Mouse (Mus musculus) neural tube, embryonic 12.5 days (tissue): ENCODE data around the gene Idh3b. TPM values are rescaled to one million over a fixed set of nuclear protein-coding genes. Genes with fewer than 3 reads are reported as not detected.

Source experiments
- ATAC-seq: fragments of 200-750 bp; cut with Nextera tagmentation; 2 replicates; pipeline ENCODE4 v1.8.0; 2017; ENCODE audit warnings: low read depth, mild to moderate bottlenecking, moderate TSS enrichment, moderate library complexity; ENCODE audit not compliant: low FRiP score
- H3K27ac ChIP-seq: fragments of 300-500 bp; sonication (generic); 2 replicates; pipeline ENCODE4 v1.5.1; 2016
- H3K27me3 ChIP-seq: fragments of 300-500 bp; sonication (generic); replicated peaks from 2 replicates; pipeline ENCODE4 v1.6.1; 2016; ENCODE audit warnings: mild to moderate bottlenecking
- H3K36me3 ChIP-seq: fragments of 300-500 bp; sonication (generic); 2 replicates; pipeline ENCODE4 v1.6.1; 2016; ENCODE audit warnings: mild to moderate bottlenecking
- H3K4me1 ChIP-seq: fragments of 300-500 bp; sonication (generic); 2 replicates; pipeline ENCODE4 v1.6.1; 2016
- H3K4me2 ChIP-seq: fragments of 300-500 bp; sonication (generic); replicated peaks from 2 replicates; pipeline ENCODE4 v1.6.1; 2016; ENCODE audit warnings: mild to moderate bottlenecking
- H3K4me3 ChIP-seq: fragments of 300-500 bp; sonication (generic); 2 replicates; pipeline ENCODE4 v1.5.1; 2016
- H3K9ac ChIP-seq: fragments of 300-500 bp; sonication (generic); 2 replicates; pipeline ENCODE4 v1.6.1; 2016; ENCODE audit warnings: mild to moderate bottlenecking
- H3K9me3 ChIP-seq: fragments of 300-500 bp; sonication (generic); 2 replicates; pipeline ENCODE4 v1.6.1; 2016; ENCODE audit warnings: mild to moderate bottlenecking
- WGBS: fragments of 180-500 bp; shearing (Covaris S2); methylation state at CpG from one replicate; pipeline ENCODE4 v1.1.7; 2016; 5-methylcytosine and 5-hydroxymethylcytosine counted together
- polyA plus RNA-seq: library from polyadenylated mRNA; unstranded; fragments of >200 nt; fragmentation: Nextera tagmentation; extraction: Ambion mirVana; gene quantifications from 2 replicates; pipeline ENCODE4 v1.2.1, GENCODE M21; 2016

Idh3b gene
- polyA plus RNA-seq, 1 experiment from 2014 or later = 133 TPM

- Histone ChIP-seq H3K4me1 (no peaks in the 10 kb centered on the region), H3K27me3 (no peaks in the 10 kb centered on the region), H3K4me3 (no peak overlapping the region), H3K27ac (no peak overlapping the region), H3K4me2 (no peak overlapping the region), H3K9me3 (no peaks in the 10 kb centered on the region), H3K36me3 (no peaks in the 10 kb centered on the region), H3K9ac (no peak overlapping the region)
- 85% methylated on average over 4 of the region's 4 CpGs for WGBS
- no peak for ATAC-seq
These were observed 23.5 kb downstream of the Idh3b start for GRCm38 (mm10) chr2:130260822-130261221.

GRCm38 (mm10) chr2:130256762-130257161 is 27.6 kb downstream of the Idh3b start:
- no peak overlapping the region for H3K4me2 ChIP-seq
- H3K27ac ChIP-seq = no peak overlapping the region
- no peak overlapping the region for H3K4me3 ChIP-seq
- ATAC-seq = no peak
- H3K4me1 ChIP-seq = no peaks in the 10 kb centered on the region
- no peaks in the 10 kb centered on the region for H3K27me3 ChIP-seq
- no peaks in the 10 kb centered on the region for H3K9me3 ChIP-seq
- no peaks in the 10 kb centered on the region for H3K36me3 ChIP-seq
- 83% methylated on average over 4 of the region's 4 CpGs for WGBS
- H3K9ac ChIP-seq = no peak overlapping the region

- Histone ChIP-seq H3K27ac (no peak overlapping the region), H3K4me3 (no peak overlapping the region), H3K4me1 (no peaks in the 10 kb centered on the region), H3K4me2 (no peak overlapping the region), H3K27me3 (no peaks in the 10 kb centered on the region), H3K36me3 (no peaks in the 10 kb centered on the region), H3K9me3 (no peaks in the 10 kb centered on the region), H3K9ac (no peak overlapping the region)
- ATAC-seq = no peak
- WGBS = 75% methylated on average over 7 of the region's 7 CpGs
These were observed 36.1 kb downstream of the Idh3b start for GRCm38 (mm10) chr2:130248226-130248625.

GRCm38 (mm10) chr2:130246912-130247311 is 37.4 kb downstream of the Idh3b start:
- Histone ChIP-seq H3K9me3 (no peaks in the 10 kb centered on the region), H3K27ac (no peak overlapping the region), H3K9ac (no peak overlapping the region), H3K4me3 (no peak overlapping the region), H3K4me2 (no peak overlapping the region), H3K27me3 (no peaks in the 10 kb centered on the region), H3K4me1 (no peaks in the 10 kb centered on the region), H3K36me3 (no peaks in the 10 kb centered on the region)
- WGBS = 54% methylated on average over 9 of the region's 9 CpGs
- no peak for ATAC-seq

Other genes with a start within 250 kb of the Idh3b start
- gene Tgm6, start 172.1 kb downstream of the Idh3b start, polyA plus RNA-seq = not detected in 2 replicates
- 516 and 550 TPM in 2 replicates for gene Snrpb, start 105.1 kb downstream of the Idh3b start, polyA plus RNA-seq
- gene Tmc2, start 89.4 kb downstream of the Idh3b start, polyA plus RNA-seq = not detected in 2 replicates
- 288 and 289 TPM in 2 replicates for gene Nop56, start 10.1 kb downstream of the Idh3b start, polyA plus RNA-seq
- gene Ebf4, start 10.6 kb upstream of the Idh3b start, polyA plus RNA-seq = 3.8 and 4.3 TPM in 2 replicates
- 32.2 and 34.3 TPM in 2 replicates for gene Cpxm1, start 113.0 kb upstream of the Idh3b start, polyA plus RNA-seq
- gene Gm28372, start 120.7 kb upstream of the Idh3b start, polyA plus RNA-seq = 0.10 and 0.13 TPM in 2 replicates
- gene 1700020A23Rik, start 120.7 kb upstream of the Idh3b start, polyA plus RNA-seq = 0.29 TPM in 1 of 2 replicates, not detected in the other
- gene Tmem239, start 121.9 kb upstream of the Idh3b start, polyA plus RNA-seq = not detected in 2 replicates
- gene Vps16, start 139.8 kb upstream of the Idh3b start, polyA plus RNA-seq = 104 and 120 TPM in 2 replicates
- 11.8 TPM in 2 replicates for gene Pced1a, start 140.2 kb upstream of the Idh3b start, polyA plus RNA-seq
- gene Ptpra, start 165.7 kb upstream of the Idh3b start, polyA plus RNA-seq = 114 and 124 TPM in 2 replicates